9 mouse cellular contexts compared by ENCODE assay signal in genomic region chr11:5629033-5629432, GRCm38 (mm10). TPM values are rescaled to one million over a fixed set of nuclear protein-coding genes. Genes with fewer than 3 reads are reported as not detected.
DNase-seq lines count a peak whose midpoint lies in the region; ATAC-seq and TF ChIP-seq lines count a peak whose summit lies in the region.
"Had no signal": no experiment of that assay in that cellular context is flagged by ENCODE, and none has a peak within 500 bp of the region (broad histone marks: within the 10 kb centered on the region; RNA-seq: fewer than 3 reads in every experiment).

No protein-coding gene starts in this region.

- DNase-seq in midbrain, embryonic 10.5 days (ENCODE audit: low spot score): peak; percentile 81
- DNase-seq in induced T-regulatory cell, adult 2 months (ENCODE audit: low read depth): peak; percentile 87
- DNase-seq in liver, embryonic 11.5 days (ENCODE audit: low spot score): peak; percentile 83
- DNase-seq in retina, adult 2 months (ENCODE audit: low read depth, low spot score): peak; percentile 46
- peak; percentile 71 to 79 for DNase-seq in thymus, postnatal 36 days

- no peak overlapping the region for H3K9ac ChIP-seq in midbrain, embryonic 16.5 days (ENCODE audit: low read depth, low read length)
- H3K9ac ChIP-seq in liver, embryonic 11.5 days (ENCODE audit: low read depth, low read length): no peak overlapping the region

- no peak overlapping the region for H3K4me3 ChIP-seq in midbrain, embryonic 10.5 days
- H3K4me3 ChIP-seq in midbrain, embryonic 16.5 days (ENCODE audit: low read depth, low read length): no peak overlapping the region
- H3K4me3 ChIP-seq in bone marrow macrophage, adult 2 months (ENCODE audit: insufficient read depth, low read length): no peak overlapping the region
- no peak overlapping the region for H3K4me3 ChIP-seq in liver, embryonic 11.5 days (ENCODE audit: low read depth, low read length)

- no peaks in the 10 kb centered on the region for H3K4me1 ChIP-seq in midbrain, embryonic 10.5 days
- H3K4me1 ChIP-seq in midbrain, embryonic 16.5 days (ENCODE audit: control insufficient read depth, insufficient read depth, low read length): peaks cover 2% of the 10 kb centered on the region; the same call in 1 of the 2 replicates
- H3K4me1 ChIP-seq in bone marrow macrophage, adult 2 months (ENCODE audit: control insufficient read depth, insufficient read depth, low read length): no peaks in the 10 kb centered on the region
- H3K4me1 ChIP-seq in liver, embryonic 11.5 days (replicated peaks; ENCODE audit: control insufficient read depth, insufficient read depth, low read length): no peaks in the 10 kb centered on the region

- no peak overlapping the region for H3K27ac ChIP-seq in midbrain, embryonic 10.5 days (replicated peaks)
- H3K27ac ChIP-seq in midbrain, embryonic 16.5 days (ENCODE audit: low read length): no peak overlapping the region
- H3K27ac ChIP-seq in bone marrow macrophage, adult 2 months (ENCODE audit: insufficient read depth, low read depth, low read length): no peak overlapping the region
- no peak overlapping the region for H3K27ac ChIP-seq in liver, embryonic 11.5 days (ENCODE audit: low read depth, low read length)

- WGBS in midbrain, embryonic 10.5 days: 24% methylated on average over 15 of the region's 15 CpGs
- 25% methylated on average over 15 of the region's 15 CpGs for WGBS in midbrain, embryonic 16.5 days
- WGBS in liver, embryonic 11.5 days: 16% methylated on average over 15 of the region's 15 CpGs

- H3K36me3 ChIP-seq in midbrain, embryonic 10.5 days: no peaks in the 10 kb centered on the region
- H3K36me3 ChIP-seq in midbrain, embryonic 16.5 days (ENCODE audit: control insufficient read depth, insufficient read depth, low read length): no peaks in the 10 kb centered on the region
- no peaks in the 10 kb centered on the region for H3K36me3 ChIP-seq in liver, embryonic 11.5 days (ENCODE audit: control insufficient read depth, insufficient read depth, low read length)

- no peaks in the 10 kb centered on the region for H3K27me3 ChIP-seq in midbrain, embryonic 10.5 days (ENCODE audit: low read depth, poor library complexity, severe bottlenecking)
- H3K27me3 ChIP-seq in midbrain, embryonic 16.5 days (ENCODE audit: control insufficient read depth, insufficient read depth, low read depth, low read length): no peaks in the 10 kb centered on the region
- no peaks in the 10 kb centered on the region for H3K27me3 ChIP-seq in liver, embryonic 11.5 days (replicated peaks; ENCODE audit: control insufficient read depth, insufficient read depth, low read length)

- no peak for TF ChIP-seq POLR2A in bone marrow macrophage, adult 2 months (IDR thresholded peaks at IDR 0.05; ENCODE audit: borderline replicate concordance, low read depth, low read length)

- no peak for ATAC-seq in midbrain, embryonic 16.5 days
- peak; percentile 83 for ATAC-seq in erythroblast, adult 5-6 weeks (replicated peaks; ENCODE audit: low FRiP score, poor library complexity, severe bottlenecking)
- no peak for ATAC-seq in liver, embryonic 11.5 days (replicated peaks; ENCODE audit: low FRiP score)

- no peak overlapping the region for H3K4me2 ChIP-seq in midbrain, embryonic 16.5 days (ENCODE audit: low read length)
- H3K4me2 ChIP-seq in liver, embryonic 11.5 days: no peak overlapping the region

- H3K9me3 ChIP-seq in midbrain, embryonic 10.5 days (replicated peaks): no peaks in the 10 kb centered on the region
- no peaks in the 10 kb centered on the region for H3K9me3 ChIP-seq in midbrain, embryonic 16.5 days (replicated peaks; ENCODE audit: control insufficient read depth, low read length, poor library complexity, severe bottlenecking)
- no peaks in the 10 kb centered on the region for H3K9me3 ChIP-seq in liver, embryonic 11.5 days (ENCODE audit: control insufficient read depth, low read length)

- TF ChIP-seq CTCF in bone marrow macrophage, adult 2 months (IDR thresholded peaks at IDR 0.05; ENCODE audit: low read depth, low read length): peak; percentile 89

RNA-seq across cellular contexts. Expression of gene Ankrd36, which starts 59.5 kb away (rescaled TPM):
- 0.11 TPM in 1 of 2 replicates, not detected in the other for polyA plus RNA-seq in midbrain, embryonic 10.5 days (2016; fragmentation: Nextera tagmentation; extraction: Ambion mirVana)
- polyA plus RNA-seq in midbrain, embryonic 16.5 days (2015; fragmentation: Nextera tagmentation; extraction: Ambion mirVana): not detected in 2 replicates
- polyA plus RNA-seq in bone marrow macrophage, adult 2 months (2012; ENCODE audit: insufficient read depth, insufficient read length, missing spikeins): not detected in 2 replicates
- total RNA-seq in erythroblast, adult 5-6 weeks (2015; ENCODE audit: low replicate concordance): 0.63 TPM in 1 of 2 replicates, not detected in the other
- total RNA-seq in erythroblast, adult 5-6 weeks (2017; ENCODE audit: low replicate concordance): 4.6 TPM in 2 replicates
- 0.73 and 0.82 TPM in 2 replicates for polyA plus RNA-seq in liver, embryonic 11.5 days (2014; fragmentation: Nextera tagmentation; extraction: Ambion mirVana)
- polyA plus RNA-seq: stomach, embryonic 14.5 days had no signal
